Mouse (Mus musculus) embryonic facial prominence, embryonic 11.5 days (tissue): ENCODE results near the gene Ipo7. TPM values are rescaled to one million over a fixed set of nuclear protein-coding genes. Genes with fewer than 3 reads are reported as not detected.
A peak's percentile ranks its signal among the peaks of the same experiment; 100 is the strongest.

Source experiments
- ATAC-seq: fragments of 200-750 bp; cut with Nextera tagmentation; replicated peaks from 2 replicates; pipeline ENCODE4 v1.8.0; 2017; ENCODE audit warnings: low read depth; ENCODE audit not compliant: insufficient number of reproducible peaks, low FRiP score, low TSS enrichment
- DNase-seq: peaks from one replicate; pipeline ENCODE4 v3.0.0-alpha.2; 2015; ENCODE audit warnings: low spot score
- H3K27ac ChIP-seq: fragments of 300-500 bp; sonication (generic); replicated peaks from 2 replicates; pipeline ENCODE4 v1.5.1; 2014; ENCODE audit warnings: mild to moderate bottlenecking, low read depth, low read length, control low read depth
- H3K27me3 ChIP-seq: fragments of 300-500 bp; sonication (generic); 2 replicates; pipeline ENCODE4 v1.6.1; 2014; ENCODE audit warnings: mild to moderate bottlenecking, low read length, moderate library complexity, mixed read lengths; ENCODE audit not compliant: control insufficient read depth, insufficient read depth
- H3K36me3 ChIP-seq: fragments of 300-500 bp; sonication (generic); replicated peaks from 2 replicates; pipeline ENCODE4 v1.6.1; 2014; ENCODE audit warnings: low read depth, mild to moderate bottlenecking, low read length, moderate library complexity, mixed read lengths; ENCODE audit not compliant: control insufficient read depth, insufficient read depth
- H3K4me1 ChIP-seq: fragments of 300-500 bp; sonication (generic); 2 replicates; pipeline ENCODE4 v1.6.1; 2014; ENCODE audit warnings: low read length, mixed read lengths; ENCODE audit not compliant: control insufficient read depth, insufficient read depth
- H3K4me2 ChIP-seq: fragments of 300-500 bp; sonication (generic); 2 replicates; pipeline ENCODE4 v1.6.1; 2014; ENCODE audit warnings: low read depth, mild to moderate bottlenecking, control low read depth, low read length, moderate library complexity
- H3K4me3 ChIP-seq: fragments of 300-500 bp; sonication (generic); 2 replicates; pipeline ENCODE4 v1.5.1; 2014; ENCODE audit warnings: low read depth, low read length, control low read depth
- H3K9ac ChIP-seq: fragments of 300-500 bp; sonication (generic); replicated peaks from 2 replicates; pipeline ENCODE4 v1.6.1; 2014; ENCODE audit warnings: mild to moderate bottlenecking, control low read depth, low read length
- H3K9me3 ChIP-seq: fragments of 300-500 bp; sonication (generic); replicated peaks from 2 replicates; pipeline ENCODE4 v1.6.1; 2016; ENCODE audit warnings: mild to moderate bottlenecking, low read length, inconsistent platforms, mixed read lengths; ENCODE audit not compliant: control insufficient read depth
- WGBS: fragments of 180-500 bp; shearing (Covaris S2); extraction: QIAGEN DNeasy Blood & Tissue Kit; methylation state at CpG from one replicate; pipeline ENCODE4 v1.1.7; 2014; 5-methylcytosine and 5-hydroxymethylcytosine counted together
- polyA plus RNA-seq: library from polyadenylated mRNA; unstranded; fragments of >200 nt; fragmentation: Nextera tagmentation; extraction: Ambion mirVana; gene quantifications from 2 replicates; pipeline ENCODE4 v1.2.1, GENCODE M21; 2014

Ipo7 gene
- polyA plus RNA-seq, 1 experiment from 2014 or later = 29.9 TPM

- H3K9ac ChIP-seq = no peak overlapping the region
- H3K9me3 ChIP-seq = no peaks in the 10 kb centered on the region
- WGBS = 61% methylated on average over 7 of the region's 7 CpGs
- H3K4me3 ChIP-seq = no peak overlapping the region
- H3K4me2 ChIP-seq = no peak overlapping the region
- no peak for ATAC-seq
- peaks cover 12% of the 10 kb centered on the region for H3K36me3 ChIP-seq
- H3K27ac ChIP-seq = no peak overlapping the region
- DNase-seq = no peak
- H3K4me1 ChIP-seq = no peaks in the 10 kb centered on the region
- no peaks in the 10 kb centered on the region for H3K27me3 ChIP-seq
These were observed 79.2 kb downstream of the Ipo7 start for GRCm38 (mm10) chr7:110097106-110097793.

GRCm38 (mm10) chr7:110100854-110101253 is 82.8 kb downstream of the Ipo7 start:
- no peak for ATAC-seq
- no peak overlapping the region for H3K4me3 ChIP-seq
- 27% methylated on average over 6 of the region's 6 CpGs for WGBS

GRCm38 (mm10) chr7:110101266-110101665 is 83.2 kb downstream of the Ipo7 start:
- H3K9me3 ChIP-seq = no peaks in the 10 kb centered on the region
- H3K27me3 ChIP-seq = no peaks in the 10 kb centered on the region
- peak; percentile 9 for DNase-seq
- WGBS = 69% methylated on average over 5 of the region's 5 CpGs
- no peak for ATAC-seq
- H3K4me2 ChIP-seq = no peak overlapping the region
- H3K4me1 ChIP-seq = no peaks in the 10 kb centered on the region
- no peaks in the 10 kb centered on the region for H3K36me3 ChIP-seq
- H3K9ac ChIP-seq = no peak overlapping the region
- H3K27ac ChIP-seq = no peak overlapping the region
- H3K4me3 ChIP-seq = no peak overlapping the region

More at GRCm38 (mm10) chr7:110100854-110101253, 82.8 kb downstream of the Ipo7 start:
- Histone ChIP-seq H3K9me3 (no peaks in the 10 kb centered on the region), H3K36me3 (peaks cover 2% of the 10 kb centered on the region), H3K4me1 (no peaks in the 10 kb centered on the region), H3K9ac (no peak overlapping the region), H3K4me2 (no peak overlapping the region), H3K27me3 (no peaks in the 10 kb centered on the region), H3K27ac (no peak overlapping the region)
- DNase-seq = peak; percentile 47

GRCm38 (mm10) chr7:110105041-110105440 is 87.0 kb downstream of the Ipo7 start:
- Histone ChIP-seq H3K4me1 (peaks cover 3% of the 10 kb centered on the region; the same call in 1 of the 2 replicates), H3K27ac (no peak overlapping the region), H3K9ac (no peak overlapping the region), H3K4me2 (no peak overlapping the region), H3K36me3 (no peaks in the 10 kb centered on the region), H3K27me3 (no peaks in the 10 kb centered on the region), H3K4me3 (no peak overlapping the region), H3K9me3 (no peaks in the 10 kb centered on the region)
- ATAC-seq (no peak), DNase-seq (no peak)
- WGBS = 81% methylated on average over 5 of the region's 5 CpGs

Other genes with a start within 250 kb of the Ipo7 start
- 0.35 and 1.4 TPM in 2 replicates for gene Nrip3, start 236.2 kb upstream of the Ipo7 start, polyA plus RNA-seq
- gene Scube2, start 152.6 kb upstream of the Ipo7 start, polyA plus RNA-seq = 0.28 and 0.50 TPM in 2 replicates
- gene Dennd5a, start 57.8 kb upstream of the Ipo7 start, polyA plus RNA-seq = 41.5 and 48.2 TPM in 2 replicates
- gene Tmem41b, start 31.3 kb upstream of the Ipo7 start, polyA plus RNA-seq = 82.3 and 88.9 TPM in 2 replicates
- gene Zfp143, start 42.9 kb downstream of the Ipo7 start, polyA plus RNA-seq = 27.5 and 28.3 TPM in 2 replicates
- gene Wee1, start 103.8 kb downstream of the Ipo7 start, polyA plus RNA-seq = 37.7 and 42.7 TPM in 2 replicates
- gene Swap70, start 203.4 kb downstream of the Ipo7 start, polyA plus RNA-seq = 21.2 and 22.7 TPM in 2 replicates